Mouse (Mus musculus) frontal cortex, postnatal 14 days (tissue): ENCODE measurements at regions not wholly inside any gene's neighbourhood (a gene's known extent, or its start where the extent isn't known, plus 50 kb on each side); places are given as distances from the start of the nearest gene placed in this dataset.
"Not testable (repeated sequence)": the region's sequence is repeated elsewhere in the genome, so short reads cannot be mapped to it uniquely, and the experiment has no call there.

Experiments used
- DNase-seq, 2 experiments: peaks; one replicate each; pipeline ENCODE4 v3.0.0; 2022; ENCODE audit warnings: low spot score in 2 of 2

- DNase-seq: no peak
Observed at GRCm38 (mm10) chr7:87096500-87096899, 100.6 kb downstream of the Vmn2r79 start.

GRCm38 (mm10) chr7:87099611-87100010 lies 103.7 kb downstream of the Vmn2r79 start:
- DNase-seq: not testable (repeated sequence)

- not testable (repeated sequence) for DNase-seq
Observed at GRCm38 (mm10) chr7:87100377-87100776, 104.5 kb downstream of the Vmn2r79 start.

GRCm38 (mm10) chr7:87101281-87101680 lies 105.4 kb downstream of the Vmn2r79 start:
- not testable (repeated sequence) for DNase-seq

GRCm38 (mm10) chr7:87110312-87110984 lies 114.5 kb downstream of the Vmn2r79 start:
- no peak for DNase-seq

GRCm38 (mm10) chr7:87110985-87111372 lies 115.1 kb downstream of the Vmn2r79 start:
- no peak for DNase-seq

- DNase-seq: peak; percentile 13 to 45
Observed at GRCm38 (mm10) chr7:87113654-87114053, 117.7 kb downstream of the Vmn2r79 start.

- no peak for DNase-seq
Observed at GRCm38 (mm10) chr7:87122516-87122915, 123.4 kb upstream of the Nox4 start.

GRCm38 (mm10) chr7:87145896-87146295 lies 100.0 kb upstream of the Nox4 start:
- DNase-seq: no peak

GRCm38 (mm10) chr7:87147703-87148102 lies 98.2 kb upstream of the Nox4 start:
- no peak for DNase-seq

GRCm38 (mm10) chr7:87148681-87149080 lies 97.2 kb upstream of the Nox4 start:
- DNase-seq: no peak

- DNase-seq: no peak
Observed at GRCm38 (mm10) chr7:87150991-87151390, 94.9 kb upstream of the Nox4 start.

- no peak for DNase-seq
Observed at GRCm38 (mm10) chr7:87186443-87187153, 59.3 kb upstream of the Nox4 start.

- DNase-seq: no peak
Observed at GRCm38 (mm10) chr7:87195647-87196046, 50.2 kb upstream of the Nox4 start.
